Mouse (Mus musculus): Measurements from ENCODE around the gene Clcn6. TPM values are rescaled to one million over a fixed set of nuclear protein-coding genes. Genes with fewer than 3 reads are reported as not detected.

Clcn6 gene
- polyA plus RNA-seq, 1 experiment from 2014 or later, result 6.6 TPM

- no peaks in the 10 kb centered on the region for H3K9me3 ChIP-seq (replicated peaks)
- H3K9ac ChIP-seq, result no peak overlapping the region
- H3K27me3 ChIP-seq, result no peaks in the 10 kb centered on the region
- no peak overlapping the region for H3K4me2 ChIP-seq
- WGBS, result 86% methylated on average over 9 of the region's 9 CpGs
- no peak overlapping the region for H3K27ac ChIP-seq
- H3K36me3 ChIP-seq, result peaks cover 15% of the 10 kb centered on the region
- no peak overlapping the region for H3K4me3 ChIP-seq
- H3K4me1 ChIP-seq (replicated peaks), result peaks cover 17% of the 10 kb centered on the region
- ATAC-seq (replicated peaks; ENCODE audit: insufficient number of reproducible peaks, insufficient read depth, low FRiP score, low read depth), result no peak
These were observed 22.5 kb upstream of the Clcn6 start for GRCm38 (mm10) chr4:148061086-148061480.

GRCm38 (mm10) chr4:148060120-148061085, 21.8 kb upstream of the Clcn6 start:
- WGBS, result 45% methylated on average over 13 of the region's 13 CpGs
- no peak; the same call in 1 of the 2 replicates for ATAC-seq (replicated peaks; ENCODE audit: insufficient number of reproducible peaks, insufficient read depth, low FRiP score, low read depth)
- Histone ChIP-seq H3K36me3 (peaks cover 22% of the 10 kb centered on the region), H3K9ac (no peak overlapping the region), H3K4me1 (replicated peaks) (peaks cover 15% of the 10 kb centered on the region), H3K4me3 (no peak overlapping the region), H3K4me2 (no peak overlapping the region), H3K27ac (no peak overlapping the region), H3K27me3 (no peaks in the 10 kb centered on the region), H3K9me3 (replicated peaks) (no peaks in the 10 kb centered on the region)

GRCm38 (mm10) chr4:148058993-148059392, 20.4 kb upstream of the Clcn6 start:
- Histone ChIP-seq H3K9me3 (replicated peaks) (no peaks in the 10 kb centered on the region), H3K27ac (no peak overlapping the region), H3K9ac (no peak overlapping the region), H3K36me3 (peaks cover 31% of the 10 kb centered on the region), H3K4me2 (no peak overlapping the region), H3K4me1 (replicated peaks) (peaks cover 15% of the 10 kb centered on the region), H3K27me3 (no peaks in the 10 kb centered on the region), H3K4me3 (no peak overlapping the region)
- 90% methylated on average over 6 of the region's 6 CpGs for WGBS
- no peak for ATAC-seq (replicated peaks; ENCODE audit: insufficient number of reproducible peaks, insufficient read depth, low FRiP score, low read depth)

DNA sequence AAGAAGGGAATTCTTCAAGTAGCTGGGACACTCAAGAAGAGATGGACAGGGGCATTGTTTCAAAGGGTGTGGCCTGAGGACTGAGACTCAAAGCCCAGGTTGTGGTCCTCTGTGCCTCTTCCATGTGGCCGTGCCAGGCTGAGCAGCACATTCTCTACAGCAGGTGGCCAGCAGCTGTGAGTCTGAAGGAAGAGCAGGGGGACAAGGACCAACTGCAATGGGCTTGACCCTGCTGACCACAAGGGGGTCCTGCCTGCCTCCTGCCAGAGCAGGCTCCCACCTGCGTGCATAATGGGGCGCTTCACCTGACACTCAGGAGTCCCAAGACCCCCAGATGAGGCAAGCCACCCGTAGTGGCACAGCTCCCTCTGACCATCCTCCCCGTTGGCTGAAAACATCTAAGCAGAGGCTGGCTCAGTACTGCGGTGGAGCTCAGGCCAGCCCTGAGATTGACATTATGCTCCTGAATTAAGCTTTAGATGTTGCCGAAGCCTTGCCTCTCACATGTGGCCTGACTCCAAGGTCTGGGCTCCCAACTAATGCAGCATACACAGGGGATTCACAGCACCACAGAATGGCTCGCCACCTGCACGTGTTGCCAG, 19.7 kb upstream of the Clcn6 start:
- WGBS, result 84% methylated on average over 9 of the region's 9 CpGs
- Histone ChIP-seq H3K36me3 (peaks cover 37% of the 10 kb centered on the region), H3K27me3 (no peaks in the 10 kb centered on the region), H3K9me3 (replicated peaks) (no peaks in the 10 kb centered on the region), H3K4me2 (no peak overlapping the region), H3K4me1 (replicated peaks) (peaks cover 15% of the 10 kb centered on the region), H3K27ac (no peak overlapping the region), H3K9ac (no peak overlapping the region), H3K4me3 (no peak overlapping the region)
- no peak for ATAC-seq (replicated peaks; ENCODE audit: insufficient number of reproducible peaks, insufficient read depth, low FRiP score, low read depth)

DNA sequence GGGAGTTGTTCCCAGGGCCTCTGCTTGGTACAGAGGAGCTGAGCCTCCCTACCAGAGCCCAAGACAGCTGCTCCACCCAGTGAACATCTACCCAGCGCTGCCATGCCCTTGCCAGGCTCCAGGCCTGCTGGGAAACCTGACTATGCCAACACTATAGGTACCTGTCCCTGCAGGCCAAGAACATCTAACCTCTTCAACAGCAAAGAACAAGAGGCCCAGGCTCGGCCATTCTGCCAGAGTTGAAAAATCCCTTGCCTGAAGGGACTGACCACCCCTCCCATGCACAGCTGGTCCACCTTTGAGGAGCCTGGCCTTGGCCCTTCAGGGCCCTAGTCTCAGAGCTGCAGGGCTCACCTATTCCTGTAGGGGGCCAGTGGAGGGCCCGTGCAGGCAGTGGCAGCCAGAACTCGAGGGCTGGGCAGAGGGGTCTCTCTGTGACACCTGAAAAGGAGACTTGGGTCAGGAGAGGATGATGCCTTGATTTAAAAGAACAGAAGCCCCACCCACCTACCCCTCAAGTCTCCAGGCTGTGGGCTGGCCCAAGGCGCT, 19.1 kb upstream of the Clcn6 start:
- no peaks in the 10 kb centered on the region for H3K9me3 ChIP-seq (replicated peaks)
- no peak for ATAC-seq (replicated peaks; ENCODE audit: insufficient number of reproducible peaks, insufficient read depth, low FRiP score, low read depth)
- H3K27me3 ChIP-seq, result no peaks in the 10 kb centered on the region
- H3K4me2 ChIP-seq, result no peak overlapping the region
- H3K27ac ChIP-seq, result peak overlapping the region; percentile 76
- H3K4me3 ChIP-seq, result no peak overlapping the region
- WGBS, result 57% methylated on average over 5 of the region's 5 CpGs
- peaks cover 15% of the 10 kb centered on the region for H3K4me1 ChIP-seq (replicated peaks)
- H3K9ac ChIP-seq, result no peak overlapping the region
- peaks cover 43% of the 10 kb centered on the region for H3K36me3 ChIP-seq

DNA sequence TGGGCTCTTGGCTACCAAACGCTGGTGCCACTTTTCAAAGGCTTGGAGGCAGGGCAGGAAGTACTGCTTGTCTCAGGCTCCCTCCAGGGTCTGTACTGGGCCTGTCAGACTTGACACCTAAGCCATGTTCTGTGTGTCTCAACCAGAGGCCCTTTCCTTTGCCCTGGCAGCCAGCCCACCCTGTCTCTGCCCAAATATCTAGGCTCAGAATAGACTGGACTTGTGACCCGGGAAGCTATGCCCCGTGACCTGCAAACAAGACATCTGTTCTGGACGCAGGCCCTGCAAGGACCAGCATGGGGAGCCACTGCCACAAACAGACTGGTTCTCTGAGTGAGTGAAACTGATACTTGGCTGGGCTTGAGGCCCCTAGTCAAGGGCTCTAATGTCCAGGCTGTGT, 18.2 kb upstream of the Clcn6 start:
- Histone ChIP-seq H3K27me3 (no peaks in the 10 kb centered on the region), H3K9me3 (replicated peaks) (no peaks in the 10 kb centered on the region), H3K4me3 (no peak overlapping the region), H3K9ac (no peak overlapping the region), H3K36me3 (peaks cover 52% of the 10 kb centered on the region), H3K4me1 (replicated peaks) (peaks cover 15% of the 10 kb centered on the region), H3K27ac (peak overlapping the region; percentile 76), H3K4me2 (no peak overlapping the region)
- 60% methylated on average over 4 of the region's 4 CpGs for WGBS
- ATAC-seq (replicated peaks; ENCODE audit: insufficient number of reproducible peaks, insufficient read depth, low FRiP score, low read depth), result peak; percentile 41

- no peaks in the 10 kb centered on the region for H3K27me3 ChIP-seq
- peak overlapping the region; percentile 76 for H3K27ac ChIP-seq
- H3K36me3 ChIP-seq, result peaks cover 58% of the 10 kb centered on the region
- no peak overlapping the region for H3K9ac ChIP-seq
- no peak for ATAC-seq (replicated peaks; ENCODE audit: insufficient number of reproducible peaks, insufficient read depth, low FRiP score, low read depth)
- WGBS, result 84% methylated on average over 7 of the region's 7 CpGs
- H3K4me3 ChIP-seq, result no peak overlapping the region
- no peaks in the 10 kb centered on the region for H3K9me3 ChIP-seq (replicated peaks)
- H3K4me2 ChIP-seq, result no peak overlapping the region
- peaks cover 15% of the 10 kb centered on the region for H3K4me1 ChIP-seq (replicated peaks)
These were observed 17.6 kb upstream of the Clcn6 start for GRCm38 (mm10) chr4:148056246-148056645.

DNA sequence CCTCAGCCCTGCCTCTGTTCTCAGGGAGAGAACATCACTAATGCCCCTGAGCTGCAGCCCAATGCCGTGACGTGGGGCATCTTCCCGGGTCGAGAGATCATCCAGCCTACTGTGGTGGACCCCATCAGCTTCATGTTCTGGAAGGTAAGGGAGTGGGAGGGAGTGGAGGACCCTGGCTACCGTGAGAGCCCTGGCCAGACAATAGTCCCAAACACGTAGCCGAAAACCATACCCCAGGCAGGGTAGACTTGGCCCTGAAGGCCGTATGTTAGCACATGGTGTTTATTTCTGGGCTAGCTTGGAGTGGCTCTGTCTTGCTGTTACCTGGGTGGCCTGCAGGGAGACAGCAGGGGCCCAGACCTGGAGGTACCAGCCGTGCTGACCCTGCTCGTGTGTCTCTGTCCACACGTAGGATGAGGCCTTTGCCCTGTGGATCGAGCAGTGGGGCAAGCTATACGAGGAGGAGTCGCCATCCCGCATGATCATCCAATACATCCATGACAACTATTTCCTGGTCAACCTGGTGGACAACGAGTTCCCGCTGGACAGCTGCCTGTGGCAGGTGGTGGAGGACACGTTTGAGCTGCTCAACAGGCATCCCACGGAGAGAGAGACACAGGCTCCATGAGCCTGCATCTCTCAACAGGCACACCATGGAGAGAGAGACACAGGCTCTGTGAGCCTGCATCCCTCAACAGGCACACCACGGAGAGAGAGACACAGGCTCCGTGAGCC, 16.5 kb upstream of the Clcn6 start:
- peaks cover 12% of the 10 kb centered on the region for H3K4me1 ChIP-seq (replicated peaks)
- no peak for ATAC-seq (replicated peaks; ENCODE audit: insufficient number of reproducible peaks, insufficient read depth, low FRiP score, low read depth)
- no peak overlapping the region for H3K4me3 ChIP-seq
- WGBS, result 92% methylated on average over 21 of the region's 21 CpGs
- H3K9ac ChIP-seq, result no peak overlapping the region
- H3K4me2 ChIP-seq, result no peak overlapping the region
- peaks cover 69% of the 10 kb centered on the region for H3K36me3 ChIP-seq
- no peaks in the 10 kb centered on the region for H3K9me3 ChIP-seq (replicated peaks)
- H3K27ac ChIP-seq, result no peak overlapping the region
- H3K27me3 ChIP-seq, result no peaks in the 10 kb centered on the region

- Histone ChIP-seq H3K4me2 (no peak overlapping the region), H3K9ac (no peak overlapping the region), H3K4me1 (replicated peaks) (peaks cover 12% of the 10 kb centered on the region), H3K9me3 (replicated peaks) (no peaks in the 10 kb centered on the region), H3K27ac (no peak overlapping the region), H3K36me3 (peaks cover 82% of the 10 kb centered on the region), H3K4me3 (no peak overlapping the region), H3K27me3 (no peaks in the 10 kb centered on the region)
- WGBS, result 92% methylated on average over 12 of the region's 12 CpGs
- ATAC-seq (replicated peaks; ENCODE audit: insufficient number of reproducible peaks, insufficient read depth, low FRiP score, low read depth), result no peak
These were observed 14.8 kb upstream of the Clcn6 start for GRCm38 (mm10) chr4:148053417-148053920.

GRCm38 (mm10) chr4:148052976-148053375, 14.4 kb upstream of the Clcn6 start:
- Histone ChIP-seq H3K9me3 (replicated peaks) (no peaks in the 10 kb centered on the region), H3K4me1 (replicated peaks) (peaks cover 12% of the 10 kb centered on the region), H3K27ac (no peak overlapping the region), H3K4me2 (no peak overlapping the region), H3K36me3 (peaks cover 87% of the 10 kb centered on the region), H3K27me3 (no peaks in the 10 kb centered on the region), H3K9ac (no peak overlapping the region), H3K4me3 (no peak overlapping the region)
- ATAC-seq (replicated peaks; ENCODE audit: insufficient number of reproducible peaks, insufficient read depth, low FRiP score, low read depth), result 0 out of 2 replicates have a peak, but pooled peaks have one; percentile 12
- WGBS, result 64% methylated on average over 2 of the region's 2 CpGs

DNA sequence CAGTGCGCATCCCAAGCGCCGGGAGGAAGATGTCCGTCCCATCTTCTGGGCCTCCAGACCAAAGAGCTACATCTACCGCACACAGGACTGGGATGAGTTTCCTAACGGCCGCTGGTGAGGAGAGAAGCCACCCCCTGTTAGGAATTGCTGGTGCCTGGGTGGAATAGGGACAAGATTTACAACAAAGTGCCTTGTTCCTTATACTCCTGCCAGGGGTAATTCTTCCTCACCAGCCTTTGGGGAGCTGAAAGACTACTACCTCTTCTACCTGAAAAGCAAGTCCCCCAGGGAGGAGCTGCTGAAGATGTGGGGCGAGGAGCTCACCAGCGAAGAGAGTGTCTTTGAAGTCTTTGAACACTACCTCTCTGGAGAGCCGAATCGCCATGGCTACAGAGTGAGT, 13.3 kb upstream of the Clcn6 start:
- H3K9me3 ChIP-seq (replicated peaks), result no peaks in the 10 kb centered on the region
- no peak for ATAC-seq (replicated peaks; ENCODE audit: insufficient number of reproducible peaks, insufficient read depth, low FRiP score, low read depth)
- peaks cover 82% of the 10 kb centered on the region for H3K36me3 ChIP-seq
- H3K4me2 ChIP-seq, result no peak overlapping the region
- H3K4me1 ChIP-seq (replicated peaks), result peaks cover 7% of the 10 kb centered on the region; the same call in 1 of the 2 replicates
- H3K27me3 ChIP-seq, result no peaks in the 10 kb centered on the region
- H3K9ac ChIP-seq, result no peak overlapping the region
- H3K27ac ChIP-seq, result no peak overlapping the region
- H3K4me3 ChIP-seq, result no peak overlapping the region
- 96% methylated on average over 11 of the region's 11 CpGs for WGBS
